ENCODE assay signal across 12 mouse cellular contexts in genomic region chr17:85372076-85372475, GRCm38 (mm10).
DNase-seq lines count a peak whose midpoint lies in the region; TF ChIP-seq lines count a peak whose summit lies in the region.
"Had no signal": no experiment of that assay in that cellular context is flagged by ENCODE, and none has a peak within 500 bp of the region (broad histone marks: within the 10 kb centered on the region; RNA-seq: fewer than 3 reads in every experiment).

No protein-coding gene starts in this region.

- H3K4me3 ChIP-seq in gastrocnemius, adult 2 months = no peak overlapping the region
- H3K4me3 ChIP-seq: heart, embryonic 15.5 days; left cerebral cortex, adult 2 months had no signal

- no peak for TF ChIP-seq CTCF in gastrocnemius, adult 2 months (IDR thresholded peaks at IDR 0.05)

- H3K27ac ChIP-seq in gastrocnemius, adult 2 months = no peak overlapping the region
- H3K27ac ChIP-seq: heart, embryonic 15.5 days; left cerebral cortex, adult 2 months; stomach, postnatal 0 days had no signal

- DNase-seq in heart, postnatal 14 days = peak; percentile 6 to 13
- DNase-seq in heart, postnatal 36 days = no peak
- DNase-seq in ovary, postnatal 10 days (ENCODE audit: low spot score) = peak; percentile 2
- DNase-seq in ovary, adult 18-20 months (ENCODE audit: low spot score) = no peak
- peak; percentile 64 for DNase-seq in embryo, embryonic 11 days
- DNase-seq in mesoderm, embryonic 11.5 days (ENCODE audit: low read depth, low spot score) = peak; percentile 42
- no peak for DNase-seq in gastrocnemius, adult 2 months
- no peak for DNase-seq in frontal cortex, postnatal 10 days (ENCODE audit: low spot score in 2 of 2)
- DNase-seq: cerebellum, adult 11-12 months had no signal

- intact Hi-C loops in heart, postnatal 14 days (cut with DNase I) = no loop called here
- intact Hi-C loops in heart, postnatal 36 days (cut with DNase I) = no loop called here
- intact Hi-C loops in gastrocnemius, adult 2 months (cut with DNase I) = no loop called here

Comparison
In these comparisons a context has a peak if more than half of its experiments do, and no peak if none do; other contexts are left out.
1. DNase-seq: peak in heart, postnatal 14 days (2 of 2), ovary, postnatal 10 days (single experiment), embryo, embryonic 11 days (single experiment) and mesoderm, embryonic 11.5 days (single experiment); none in heart, postnatal 36 days (0 of 2), ovary, adult 18-20 months (single experiment), gastrocnemius, adult 2 months (single experiment) and frontal cortex, postnatal 10 days (0 of 2).